Mouse (Mus musculus): ENCODE results near the gene Mmp28. TPM values are rescaled to one million over a fixed set of nuclear protein-coding genes. Genes with fewer than 3 reads are reported as not detected.

Gene Mmp28
- 2.1 and 5.6 TPM in 2 replicates for polyA plus RNA-seq (2012; rRNA removed)

GRCm38 (mm10) chr11:83462711-83463244 is at the start of gene Mmp28:
Gene Mmp28 (minus strand): TSS chr11:83463071.
- no peak for DNase-seq (ENCODE audit: low read depth, low spot score)
- WGBS = 1% methylated on average over 42 of the region's 42 CpGs

GRCm38 (mm10) chr11:83509521-83509920 is 46.6 kb upstream of the Mmp28 start:
- DNase-seq (ENCODE audit: low read depth, low spot score) = no peak

- WGBS = 83% methylated on average over 5 of the region's 5 CpGs
- DNase-seq (ENCODE audit: low read depth, low spot score) = no peak
These were observed 41.4 kb upstream of the Mmp28 start for GRCm38 (mm10) chr11:83504308-83504707.

- DNase-seq (ENCODE audit: low read depth, low spot score) = no peak
- 89% methylated on average over 2 of the region's 2 CpGs for WGBS
These were observed 32.7 kb upstream of the Mmp28 start for GRCm38 (mm10) chr11:83495571-83495970.

GRCm38 (mm10) chr11:83491488-83491887 is 28.6 kb upstream of the Mmp28 start:
- WGBS = 79% methylated on average over 4 of the region's 4 CpGs
- DNase-seq (ENCODE audit: low read depth, low spot score) = no peak

GRCm38 (mm10) chr11:83473235-83474016 is 10.6 kb upstream of the Mmp28 start:
- DNase-seq (ENCODE audit: low read depth, low spot score) = no peak
- WGBS = under 1% methylated on average over 51 of the region's 52 CpGs

GRCm38 (mm10) chr11:83472324-83473234 is 9.7 kb upstream of the Mmp28 start, which contains the start of gene Taf15:
Gene Taf15 (plus strand): TSS chr11:83473086.
- WGBS = under 1% methylated on average over 66 of the region's 66 CpGs
- peak; percentile 96 for DNase-seq (ENCODE audit: low read depth, low spot score)

- WGBS = 46% methylated on average over 2 of the region's 2 CpGs
- no peak for DNase-seq (ENCODE audit: low read depth, low spot score)
These were observed 8.9 kb upstream of the Mmp28 start for GRCm38 (mm10) chr11:83471766-83472165.

- WGBS = 88% methylated on average over 3 of the region's 3 CpGs
- no peak for DNase-seq (ENCODE audit: low read depth, low spot score)
These were observed 5.9 kb upstream of the Mmp28 start for GRCm38 (mm10) chr11:83468765-83469164.

- 14% methylated on average over 11 of the region's 11 CpGs for WGBS
- no peak for DNase-seq (ENCODE audit: low read depth, low spot score)
These were observed 4.3 kb upstream of the Mmp28 start for GRCm38 (mm10) chr11:83467120-83467652.

GRCm38 (mm10) chr11:83465976-83466375 is 3.1 kb upstream of the Mmp28 start:
- 8% methylated on average over 2 of the region's 2 CpGs for WGBS
- DNase-seq (ENCODE audit: low read depth, low spot score) = peak; percentile 52

- 87% methylated on average over 10 of the region's 10 CpGs for WGBS
- no peak for DNase-seq (ENCODE audit: low read depth, low spot score)
These were observed 1.3 kb downstream of the Mmp28 start for GRCm38 (mm10) chr11:83461462-83462027.

GRCm38 (mm10) chr11:83457912-83458601 is 4.8 kb downstream of the Mmp28 start:
- WGBS = 35% methylated on average over 9 of the region's 9 CpGs
- no peak for DNase-seq (ENCODE audit: low read depth, low spot score)

GRCm38 (mm10) chr11:83457257-83457656 is 5.6 kb downstream of the Mmp28 start:
- 40% methylated on average over 7 of the region's 7 CpGs for WGBS
- no peak for DNase-seq (ENCODE audit: low read depth, low spot score)

- DNase-seq (ENCODE audit: low read depth, low spot score) = no peak
- 32% methylated on average over 3 of the region's 3 CpGs for WGBS
These were observed 7.3 kb downstream of the Mmp28 start for GRCm38 (mm10) chr11:83455608-83456007.

- DNase-seq (ENCODE audit: low read depth, low spot score) = no peak
- 7% methylated on average over 4 of the region's 4 CpGs for WGBS
These were observed 8.3 kb downstream of the Mmp28 start for GRCm38 (mm10) chr11:83454548-83454947.

GRCm38 (mm10) chr11:83451281-83451680 is 11.6 kb downstream of the Mmp28 start:
- DNase-seq (ENCODE audit: low read depth, low spot score) = no peak
- 94% methylated on average over 10 of the region's 10 CpGs for WGBS

GRCm38 (mm10) chr11:83450550-83450949 is 12.3 kb downstream of the Mmp28 start:
- DNase-seq (ENCODE audit: low read depth, low spot score) = no peak
- WGBS = 62% methylated on average over 1 of the region's 1 CpGs

GRCm38 (mm10) chr11:83449298-83449697 is 13.6 kb downstream of the Mmp28 start:
- no peak for DNase-seq (ENCODE audit: low read depth, low spot score)
- 58% methylated on average over 4 of the region's 4 CpGs for WGBS

Data from large intestine, adult 2 months (tissue).